Mouse (Mus musculus) frontal cortex, postnatal 10 days (tissue): ENCODE measurements around the gene Mdm2.

Experiments
- DNase-seq, 2 experiments: peaks; one replicate each; pipeline ENCODE4 v3.0.0; 2022; ENCODE audit warnings: low spot score in 2 of 2, mixed read lengths in 1 of 2

Mdm2 gene

DNA sequence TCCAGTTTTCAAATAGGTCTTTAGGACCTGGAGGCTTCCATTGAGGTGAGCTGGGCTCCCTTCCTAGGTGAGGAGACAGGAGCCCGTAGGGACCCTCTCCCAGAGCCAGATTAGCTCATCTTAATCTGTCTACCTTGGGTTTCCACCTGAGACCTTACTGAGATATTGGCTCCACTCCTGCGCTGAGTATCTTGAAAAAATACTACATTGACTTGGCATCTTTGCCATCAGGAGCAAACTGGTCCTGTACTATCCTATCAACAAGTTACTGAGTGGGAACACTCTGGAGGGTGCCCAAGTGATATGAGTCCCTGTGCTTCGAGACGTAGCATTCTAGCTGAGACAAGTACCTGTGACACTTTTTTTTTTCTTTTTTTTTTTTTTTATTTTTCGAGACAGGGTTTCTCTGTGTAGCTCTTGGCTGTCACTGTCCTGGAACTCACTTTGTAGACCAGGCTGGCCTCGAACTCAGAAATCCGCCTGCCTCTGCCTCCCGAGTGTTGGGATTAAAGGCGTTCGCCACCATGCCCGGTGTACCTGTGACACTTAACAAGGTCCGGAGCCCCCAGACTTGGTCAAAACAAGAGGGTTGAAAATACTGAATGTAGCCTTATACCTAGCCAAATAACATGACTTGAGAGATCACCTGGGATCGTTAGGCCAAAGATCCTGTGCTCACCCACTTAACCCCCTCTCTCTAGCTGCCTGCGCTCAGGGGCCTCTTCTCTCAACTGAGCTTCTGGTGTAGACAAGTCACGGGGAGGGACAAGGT is 67.9 kb downstream of the Mdm2 start:
- no peak for DNase-seq

DNA sequence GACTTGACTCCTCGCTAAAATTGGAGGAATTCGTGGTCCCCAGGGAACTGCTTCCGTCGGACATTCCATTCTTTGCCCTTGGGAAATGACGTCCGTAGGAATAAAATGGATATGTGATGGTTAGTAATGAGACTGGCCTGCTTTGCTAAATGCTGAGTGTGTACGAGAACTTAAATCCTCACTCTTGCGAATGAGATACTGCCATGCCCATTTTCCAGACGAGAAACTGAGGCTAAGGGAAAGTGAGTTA is 68.4 kb downstream of the Mdm2 start:
- DNase-seq: no peak

DNA sequence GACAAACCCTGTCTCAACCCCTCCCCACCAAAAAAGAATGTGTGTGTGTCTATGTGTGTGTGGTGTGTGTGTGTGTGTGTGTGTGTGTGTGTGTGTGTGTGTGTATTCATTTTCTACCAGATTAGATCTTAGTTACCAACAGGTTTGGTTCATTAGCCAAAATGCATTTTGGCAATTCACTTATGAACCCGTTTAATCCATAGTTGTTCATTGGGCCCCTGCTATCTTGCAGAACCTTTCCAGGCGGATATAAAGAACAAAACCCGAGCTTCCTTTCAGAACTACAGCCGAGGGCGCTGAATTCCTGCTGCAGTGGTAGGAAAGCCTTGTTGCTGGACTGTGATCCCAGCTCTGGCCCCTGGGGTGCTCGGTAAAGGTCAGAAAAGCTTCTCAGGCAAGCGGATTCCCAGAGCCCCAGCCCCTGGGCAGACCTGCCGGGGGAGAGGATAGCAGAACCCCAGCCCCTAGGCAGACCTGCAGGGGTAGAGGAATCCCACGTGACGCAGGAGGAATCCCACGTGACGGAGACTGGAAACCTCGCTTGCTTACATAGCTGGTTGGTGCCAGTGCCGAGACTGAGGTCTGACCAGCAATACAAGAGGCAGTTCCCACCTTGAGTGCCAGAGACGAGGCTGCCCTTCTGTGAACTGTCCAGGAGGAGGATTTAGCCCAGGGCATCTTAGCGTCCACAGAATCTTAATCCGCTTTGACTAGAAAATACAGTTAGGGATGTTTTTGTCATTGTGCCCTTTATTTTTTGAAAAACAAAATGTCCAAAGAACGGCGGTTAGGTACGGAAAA is 69.0 kb downstream of the Mdm2 start:
- no peak for DNase-seq

DNA sequence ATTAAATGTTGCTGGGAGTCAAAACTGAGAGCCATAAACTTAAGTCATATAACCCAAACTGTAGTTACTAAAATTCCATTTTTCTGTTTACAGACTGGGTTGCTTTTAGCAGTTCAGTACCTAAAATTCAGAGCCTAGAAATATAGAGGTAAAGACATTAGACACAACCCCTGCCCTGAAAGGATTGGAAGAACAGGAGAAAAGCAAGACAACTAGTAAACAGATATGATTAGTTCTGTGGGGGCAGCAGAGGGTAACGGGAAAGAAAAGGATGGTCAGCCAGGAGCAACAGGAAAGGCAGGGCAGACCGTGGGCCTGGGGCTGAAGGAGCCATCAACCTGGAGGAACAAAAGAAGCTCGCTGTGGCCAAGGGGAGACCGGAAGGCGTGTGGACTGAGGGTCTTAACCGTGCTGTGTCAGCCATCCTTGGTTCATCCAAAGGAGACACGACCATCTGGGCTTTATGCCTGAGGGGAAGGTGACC is 69.9 kb downstream of the Mdm2 start:
- DNase-seq: no peak

DNA sequence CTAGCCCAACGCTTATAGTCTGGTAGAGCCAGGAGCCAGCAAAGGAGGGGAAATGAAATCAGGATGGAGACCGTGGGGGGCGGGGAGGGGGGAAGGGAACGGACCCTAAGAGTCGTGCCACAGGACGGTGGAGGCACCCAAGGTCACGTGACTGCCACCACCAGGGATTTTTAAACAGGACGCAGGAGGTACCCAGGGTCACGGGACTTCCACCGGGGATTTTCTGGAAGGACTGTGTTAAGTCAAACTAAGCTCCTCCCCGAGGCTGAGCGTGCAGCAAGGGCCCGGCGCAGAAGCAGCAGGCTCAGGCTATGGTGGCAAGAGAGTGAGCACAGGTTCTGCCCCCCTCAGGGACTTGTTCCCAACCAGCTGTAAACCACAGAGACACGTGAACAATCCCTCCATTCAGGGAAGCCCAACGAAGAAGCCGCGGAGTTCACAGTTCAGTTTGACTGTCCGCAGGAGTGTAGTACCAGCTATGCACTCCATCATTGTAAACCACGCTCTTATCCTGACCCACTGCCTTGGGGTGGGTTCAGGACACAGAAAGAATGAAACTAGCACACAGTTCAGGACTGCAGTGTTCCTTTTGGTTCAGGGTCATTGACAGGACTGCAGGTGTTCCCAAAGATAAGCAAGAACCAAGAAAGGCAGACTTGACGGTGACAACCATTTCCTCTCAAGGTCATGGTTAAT is 70.5 kb downstream of the Mdm2 start:
- no peak for DNase-seq

DNA sequence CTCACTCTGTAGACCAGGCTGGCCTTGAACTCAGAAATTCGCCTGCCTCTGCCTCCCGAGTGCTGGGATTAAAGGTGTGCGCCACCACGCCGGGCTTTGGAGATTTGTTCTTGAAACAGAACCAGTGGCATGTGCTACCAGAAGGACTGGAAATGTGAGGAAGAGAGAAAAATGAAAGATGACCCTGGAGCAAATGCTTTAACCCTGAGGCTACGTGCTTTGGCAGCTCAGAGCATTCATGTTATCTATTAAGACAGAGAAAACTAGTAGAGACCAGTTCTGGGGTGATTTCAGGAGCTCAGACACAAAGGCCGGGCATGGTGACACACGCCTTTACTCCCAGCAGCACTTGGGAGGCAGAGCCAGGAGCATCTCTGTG is 71.3 kb downstream of the Mdm2 start:
- no peak for DNase-seq
